Mouse (Mus musculus) mature B cell (primary cell): Measurements from ENCODE around the gene Nrip1.
"Not testable (repeated sequence)": the region's sequence is repeated elsewhere in the genome, so short reads cannot be mapped to it uniquely, and the experiment has no call there.

Experiments
- in situ Hi-C: fragments of 300-500 bp; cut with MboI; formaldehyde crosslinking; loops from 2 replicates; pipeline ENCODE4 v1.14.3; 2019

Gene Nrip1

GRCm38 (mm10) chr16:76373671-76374091 is at the start of gene Nrip1:
Gene Nrip1, minus strand, starts transcription at chr16:76373827.
- in situ Hi-C loops: loop anchor here (25.0 kb wide), 2 partner anchors 164 to 461 kb away; no protein-coding TSS in a partner anchor

GRCm38 (mm10) chr16:76422531-76422930 is 48.9 kb upstream of the Nrip1 start:
- in situ Hi-C loops: no loop called here

GRCm38 (mm10) chr16:76419849-76420248 is 46.2 kb upstream of the Nrip1 start:
- in situ Hi-C loops: no loop called here

GRCm38 (mm10) chr16:76416477-76416876 is 42.9 kb upstream of the Nrip1 start:
- in situ Hi-C loops: no loop called here

GRCm38 (mm10) chr16:76416060-76416438 is 42.4 kb upstream of the Nrip1 start:
- in situ Hi-C loops: no loop called here

DNA sequence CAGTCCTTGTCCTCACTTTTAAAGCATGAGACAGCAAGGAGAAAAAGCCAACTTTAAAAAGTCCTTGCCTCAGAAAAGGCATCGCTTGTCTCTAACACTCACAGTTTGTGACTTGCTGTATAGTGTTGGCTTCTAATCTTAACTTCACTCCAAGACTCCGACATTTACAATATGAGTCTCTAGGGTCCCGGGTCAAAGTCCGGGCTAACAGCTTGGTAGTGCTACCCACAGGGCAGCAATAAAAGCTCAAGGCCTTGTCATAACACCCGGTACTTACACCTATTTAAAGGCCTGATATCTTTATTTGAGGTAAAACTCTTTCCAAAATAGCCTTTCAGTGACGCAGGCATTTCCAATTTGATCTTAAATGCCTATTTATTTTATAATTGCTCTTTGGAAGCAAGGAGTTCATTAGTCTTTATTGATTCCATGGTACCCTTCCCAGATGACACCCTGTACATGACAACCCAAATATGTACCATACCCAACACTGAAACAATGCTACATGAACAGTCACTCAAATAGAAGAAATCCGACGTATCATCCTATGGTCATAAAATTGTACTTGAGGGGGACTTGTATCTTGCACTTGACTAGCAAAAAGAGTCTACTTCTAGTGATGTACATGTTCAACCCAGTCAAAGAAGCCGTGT is 41.9 kb upstream of the Nrip1 start:
- in situ Hi-C loops: no loop called here

DNA sequence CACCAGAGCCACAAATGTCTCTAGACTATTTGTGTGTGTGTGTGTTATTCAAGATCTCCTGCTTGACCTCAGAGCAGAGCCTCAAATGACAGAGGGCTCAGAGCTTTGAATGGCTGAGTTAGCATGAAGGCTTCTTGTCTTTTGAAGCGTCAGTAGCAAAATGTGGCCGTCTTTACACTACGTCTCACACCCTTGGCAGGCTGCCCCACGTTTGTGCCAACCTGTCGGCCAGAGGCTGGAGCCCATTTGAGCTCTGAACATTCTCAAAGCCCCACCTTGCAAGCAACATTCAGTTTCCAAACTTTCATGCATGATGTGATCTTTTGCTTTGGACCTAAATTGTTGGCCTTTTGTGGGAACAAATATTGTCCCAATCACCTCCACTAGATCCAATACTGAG is 40.9 kb upstream of the Nrip1 start:
- in situ Hi-C loops: no loop called here

- in situ Hi-C loops: no loop called here
Observed at GRCm38 (mm10) chr16:76413581-76413980, 40.0 kb upstream of the Nrip1 start.

DNA sequence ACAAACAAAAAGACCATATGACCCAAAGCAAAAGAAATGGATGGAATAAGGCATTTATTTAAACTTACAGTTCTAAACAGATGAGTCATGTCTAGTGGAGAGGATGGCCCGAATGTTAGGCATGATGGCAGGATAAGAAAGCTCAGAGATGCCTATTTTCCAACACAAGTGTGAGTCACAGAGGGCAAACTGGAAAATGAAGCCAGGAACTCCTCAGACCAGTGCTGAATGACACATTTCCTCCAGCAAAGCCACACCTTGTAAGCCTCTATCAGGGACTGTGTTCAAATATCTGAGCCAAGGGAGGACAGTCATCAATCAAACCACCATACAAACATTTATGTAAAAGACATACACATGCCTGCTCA is 35.7 kb upstream of the Nrip1 start:
- in situ Hi-C loops: no loop called here

GRCm38 (mm10) chr16:76408696-76409354 is 35.2 kb upstream of the Nrip1 start:
- in situ Hi-C loops: no loop called here

DNA sequence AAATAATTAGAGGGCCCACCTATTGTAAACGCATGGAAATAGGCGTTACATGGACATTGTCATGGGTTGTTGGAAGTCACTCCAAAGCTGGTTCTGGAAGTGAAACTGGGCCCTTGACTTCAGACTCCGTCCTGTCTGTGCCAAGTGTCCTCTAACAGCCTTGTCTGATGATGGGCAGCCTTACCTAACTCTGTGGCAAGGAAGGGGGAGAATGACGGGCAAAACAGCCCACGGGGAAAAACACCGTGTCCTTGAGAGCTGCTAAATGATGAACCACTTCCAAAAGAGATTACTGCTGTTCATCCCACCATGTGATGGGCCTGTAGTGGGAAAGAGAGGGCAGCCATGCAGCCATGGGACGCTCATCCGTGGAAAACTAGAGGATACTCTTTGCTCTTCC is 34.6 kb upstream of the Nrip1 start:
- in situ Hi-C loops: no loop called here

GRCm38 (mm10) chr16:76407321-76407920 is 33.8 kb upstream of the Nrip1 start:
- in situ Hi-C loops: no loop called here

DNA sequence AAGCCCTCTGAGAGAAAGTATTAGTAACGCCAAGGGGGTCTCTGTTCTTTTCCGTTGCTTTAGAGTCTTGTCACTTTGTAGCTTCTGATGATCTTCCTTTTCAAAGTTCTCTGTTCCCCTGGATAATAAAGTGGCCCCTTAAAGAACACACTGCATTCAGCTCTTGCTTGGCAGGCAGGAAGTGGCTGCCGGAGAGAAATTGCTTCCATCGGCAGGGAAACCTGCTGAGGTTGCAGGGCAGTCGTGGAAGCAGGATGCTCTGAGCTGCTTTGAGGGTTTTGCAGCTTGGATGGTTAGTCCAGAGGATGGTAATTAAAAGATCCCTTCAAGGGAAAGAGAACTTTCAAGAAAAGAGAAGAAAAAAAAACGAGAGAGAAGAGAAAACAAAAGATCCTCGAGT is 33.3 kb upstream of the Nrip1 start:
- in situ Hi-C loops: no loop called here

DNA sequence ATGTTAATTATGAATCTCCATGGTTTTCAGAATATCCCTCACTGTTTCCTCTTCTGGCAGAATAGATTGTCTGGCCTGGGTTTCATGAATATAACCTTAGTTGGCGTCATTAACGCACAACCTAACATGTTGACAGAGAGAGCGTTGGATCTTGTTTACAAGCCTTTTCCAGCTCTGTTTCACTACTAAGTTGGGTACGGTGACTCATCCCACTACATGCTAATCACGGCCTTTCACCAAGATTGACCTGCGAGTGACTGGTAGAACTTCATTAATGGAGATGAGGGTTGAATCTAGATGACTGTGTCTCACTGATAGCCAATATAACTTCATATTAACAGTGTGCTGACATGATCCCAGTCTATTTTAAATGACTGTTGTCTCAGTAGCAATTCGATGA is 32.7 kb upstream of the Nrip1 start:
- in situ Hi-C loops: no loop called here

GRCm38 (mm10) chr16:76403305-76403704 is 29.7 kb upstream of the Nrip1 start:
- in situ Hi-C loops: not testable (repeated sequence)

DNA sequence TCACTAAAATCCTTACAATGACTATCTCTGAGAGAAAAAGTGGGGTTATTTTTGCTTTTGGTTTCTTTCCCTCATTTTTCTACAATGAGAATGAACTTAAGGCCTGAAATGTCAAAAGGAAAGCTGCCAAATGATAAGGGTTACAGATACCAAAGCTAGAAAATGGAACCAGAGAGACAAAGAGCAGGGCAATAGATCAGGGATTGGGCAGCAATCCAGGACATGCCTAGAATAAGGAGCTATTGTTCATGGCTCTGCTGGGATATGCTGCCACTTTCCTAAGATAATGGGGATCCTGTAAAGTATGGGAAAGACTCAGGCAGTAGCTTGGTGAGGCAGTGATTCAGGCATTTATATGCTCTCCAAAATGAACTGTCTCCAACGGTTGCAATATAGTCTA is 22.9 kb upstream of the Nrip1 start:
- in situ Hi-C loops: no loop called here

DNA sequence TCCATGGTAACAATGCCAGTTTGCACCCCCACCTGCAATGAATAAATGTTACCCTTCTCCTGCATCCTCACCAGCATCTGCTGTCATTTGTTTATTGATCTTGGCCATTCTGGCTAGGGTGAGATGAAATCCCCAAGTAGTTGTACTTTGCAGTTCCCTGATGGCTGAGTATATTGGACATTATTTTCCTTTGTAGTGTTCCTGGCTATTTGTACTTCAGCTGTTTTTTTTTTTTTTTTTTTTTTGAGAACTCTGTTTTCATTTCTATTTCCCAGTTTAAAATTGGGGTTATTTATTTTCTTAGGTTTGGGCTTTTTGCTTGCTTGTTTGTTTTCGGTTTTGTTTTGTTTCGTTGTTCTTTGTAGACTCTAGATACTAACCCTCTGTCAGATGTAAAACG is 19.6 kb upstream of the Nrip1 start:
- in situ Hi-C loops: no loop called here

DNA sequence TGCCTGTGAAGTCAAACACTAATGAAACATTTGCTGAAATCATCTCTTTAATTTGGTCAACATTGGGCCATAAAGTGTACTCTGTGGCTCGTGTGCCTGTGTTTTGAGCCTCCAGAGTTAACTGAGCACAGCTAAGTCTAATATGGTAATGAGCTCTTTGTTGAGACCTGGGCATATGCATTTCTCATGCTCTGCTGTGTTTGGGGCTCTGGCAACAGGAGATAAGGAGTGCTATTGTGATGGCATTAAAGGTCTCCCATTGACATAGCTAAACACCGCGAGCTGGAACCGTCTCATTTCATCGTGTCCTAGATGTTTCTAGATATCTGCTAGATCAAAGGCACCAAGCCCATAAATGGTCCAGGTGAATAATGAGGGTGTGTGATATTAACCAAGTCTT is 12.9 kb upstream of the Nrip1 start:
- in situ Hi-C loops: no loop called here

DNA sequence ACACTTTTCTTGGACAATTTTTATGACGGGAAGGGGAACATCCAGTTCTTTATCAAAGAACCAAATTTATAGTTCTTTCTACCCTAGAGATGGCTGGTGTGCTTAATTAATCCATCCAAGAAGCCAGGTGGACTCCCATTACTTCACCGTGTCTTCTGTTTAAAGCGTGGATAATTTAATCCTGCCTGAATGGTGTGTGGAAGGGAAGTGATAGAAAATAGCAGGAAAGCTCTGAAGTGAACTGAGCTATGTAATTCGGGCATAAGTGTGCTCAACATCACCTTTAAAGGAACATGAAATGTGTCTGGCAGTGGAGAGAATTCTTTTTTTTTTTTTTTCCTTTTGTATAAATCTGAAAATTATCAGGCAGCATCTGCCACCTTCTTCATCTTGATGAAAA is 12.4 kb upstream of the Nrip1 start:
- in situ Hi-C loops: no loop called here

DNA sequence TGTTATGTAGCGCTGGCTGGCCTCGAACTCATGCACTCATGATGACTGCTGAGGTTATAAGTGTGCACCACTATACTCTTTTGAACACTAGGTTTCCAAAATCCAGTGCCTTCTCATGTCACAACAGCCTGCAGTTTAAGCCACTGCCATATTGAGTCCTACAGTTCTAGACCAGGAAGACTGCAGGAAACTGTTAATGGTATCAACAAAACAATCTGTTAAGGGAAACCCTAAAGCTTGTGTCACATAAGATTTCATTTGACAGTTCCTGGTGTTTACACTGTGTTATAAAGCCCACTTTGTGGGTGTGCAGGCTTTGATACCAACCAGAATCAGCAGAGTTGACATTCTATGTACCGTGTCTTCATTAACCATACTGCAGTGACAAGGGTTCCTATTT is 3.6 kb upstream of the Nrip1 start:
- in situ Hi-C loops: no loop called here

GRCm38 (mm10) chr16:76376661-76377060 is 3.0 kb upstream of the Nrip1 start:
- in situ Hi-C loops: no loop called here

- in situ Hi-C loops: loop anchor here (25.0 kb wide), 2 partner anchors 164 to 461 kb away; no protein-coding TSS in a partner anchor
Observed at GRCm38 (mm10) chr16:76372941-76373561, 576 bp downstream of the Nrip1 start.
